Mouse (Mus musculus): ENCODE data around the gene Sh3bgrl3. TPM values are rescaled to one million over a fixed set of nuclear protein-coding genes. Genes with fewer than 3 reads are reported as not detected.
"Not testable (repeated sequence)": the region's sequence is repeated elsewhere in the genome, so short reads cannot be mapped to it uniquely, and the experiment has no call there.

Sh3bgrl3 gene
- polyA plus RNA-seq, 1 experiment, result 262 TPM

GRCm38 (mm10) chr4:134152112-134152511, 23.5 kb upstream of the Sh3bgrl3 start:
- peaks cover 7% of the 10 kb centered on the region for H3K36me3 ChIP-seq (ENCODE audit: control insufficient read depth, insufficient read depth)
- no peak overlapping the region for H3K4me3 ChIP-seq
- H3K27me3 ChIP-seq (ENCODE audit: control insufficient read depth, insufficient read depth, insufficient read length), result no peaks in the 10 kb centered on the region
- H3ac ChIP-seq (ENCODE audit: control insufficient read depth, insufficient read length), result no peak overlapping the region
- H3K79me2 ChIP-seq (ENCODE audit: control insufficient read depth, insufficient read depth), result no peaks in the 10 kb centered on the region
- H3K4me2 ChIP-seq (ENCODE audit: low read depth), result no peak overlapping the region
- TF ChIP-seq TCF3 (IDR thresholded peaks at IDR 0.05; ENCODE audit: insufficient read length, low read depth) (no peak), TCF12 (IDR thresholded peaks at IDR 0.05; ENCODE audit: insufficient read depth, poor library complexity, severe bottlenecking) (no peak), E2F4 (IDR thresholded peaks at IDR 0.05; ENCODE audit: insufficient read depth) (no peak), POLR2AphosphoS2 (IDR thresholded peaks at IDR 0.05; ENCODE audit: insufficient read length, low read depth) (no peak), MYOD1 (IDR thresholded peaks at IDR 0.05; ENCODE audit: control insufficient read depth in 1 of 3, insufficient read length in 2 of 3, low read depth in 2 of 3) (no peak), POLR2A (IDR thresholded peaks at IDR 0.05; ENCODE audit: insufficient read length, low read depth) (no peak), MAX (IDR thresholded peaks at IDR 0.05; ENCODE audit: low read depth) (no peak), SRF (IDR thresholded peaks at IDR 0.05; ENCODE audit: control insufficient read depth, insufficient read length, low read depth) (no peak), CEBPB (IDR thresholded peaks at IDR 0.05; ENCODE audit: insufficient read depth, poor library complexity, severe bottlenecking) (no peak), MYOG (IDR thresholded peaks at IDR 0.05; ENCODE audit: control insufficient read depth in 1 of 3, insufficient read depth in 1 of 3, insufficient read length in 2 of 3, low read depth in 2 of 3) (no peak), REST (IDR thresholded peaks at IDR 0.05; ENCODE audit: insufficient read depth, insufficient read length) (no peak), USF1 (IDR thresholded peaks at IDR 0.05; ENCODE audit: low read depth) (no peak)

GRCm38 (mm10) chr4:134149389-134149788, 20.8 kb upstream of the Sh3bgrl3 start:
- no peaks in the 10 kb centered on the region for H3K27me3 ChIP-seq (ENCODE audit: control insufficient read depth, insufficient read depth, insufficient read length)
- no peak overlapping the region for H3ac ChIP-seq (ENCODE audit: control insufficient read depth, insufficient read length)
- H3K4me2 ChIP-seq (ENCODE audit: low read depth), result no peak overlapping the region
- peaks cover 9% of the 10 kb centered on the region for H3K36me3 ChIP-seq (ENCODE audit: control insufficient read depth, insufficient read depth)
- no peaks in the 10 kb centered on the region for H3K79me2 ChIP-seq (ENCODE audit: control insufficient read depth, insufficient read depth)
- no peak overlapping the region for H3K4me3 ChIP-seq
- no peak for TF ChIP-seq E2F4 (IDR thresholded peaks at IDR 0.05; ENCODE audit: insufficient read depth)
- TF ChIP-seq TCF3 (IDR thresholded peaks at IDR 0.05; ENCODE audit: insufficient read length, low read depth), result no peak
- no peak for TF ChIP-seq MYOG (IDR thresholded peaks at IDR 0.05; ENCODE audit: control insufficient read depth in 1 of 3, insufficient read depth in 1 of 3, insufficient read length in 2 of 3, low read depth in 2 of 3)
- no peak for TF ChIP-seq POLR2A (IDR thresholded peaks at IDR 0.05; ENCODE audit: insufficient read length, low read depth)
- no peak for TF ChIP-seq TCF12 (IDR thresholded peaks at IDR 0.05; ENCODE audit: insufficient read depth, poor library complexity, severe bottlenecking)
- no peak for TF ChIP-seq CEBPB (IDR thresholded peaks at IDR 0.05; ENCODE audit: insufficient read depth, poor library complexity, severe bottlenecking)
- no peak for TF ChIP-seq MAX (IDR thresholded peaks at IDR 0.05; ENCODE audit: low read depth)
- TF ChIP-seq MYOD1 (IDR thresholded peaks at IDR 0.05; ENCODE audit: control insufficient read depth in 1 of 3, insufficient read length in 2 of 3, low read depth in 2 of 3), result no peak
- no peak for TF ChIP-seq REST (IDR thresholded peaks at IDR 0.05; ENCODE audit: insufficient read depth, insufficient read length)
- TF ChIP-seq USF1 (IDR thresholded peaks at IDR 0.05; ENCODE audit: low read depth), result no peak
- TF ChIP-seq POLR2AphosphoS2 (IDR thresholded peaks at IDR 0.05; ENCODE audit: insufficient read length, low read depth), result no peak
- no peak for TF ChIP-seq SRF (IDR thresholded peaks at IDR 0.05; ENCODE audit: control insufficient read depth, insufficient read length, low read depth)

- H3K27me3 ChIP-seq (ENCODE audit: control insufficient read depth, insufficient read depth, insufficient read length); H3K4me3 ChIP-seq; H3K4me2 ChIP-seq (ENCODE audit: low read depth); H3ac ChIP-seq (ENCODE audit: control insufficient read depth, insufficient read length); H3K79me2 ChIP-seq (ENCODE audit: control insufficient read depth, insufficient read depth); H3K36me3 ChIP-seq (ENCODE audit: control insufficient read depth, insufficient read depth): not testable (repeated sequence)
Measured at GRCm38 (mm10) chr4:134144297-134144696, 15.7 kb upstream of the Sh3bgrl3 start.

- H3K36me3 ChIP-seq (ENCODE audit: control insufficient read depth, insufficient read depth), result peaks cover 9% of the 10 kb centered on the region
- TF ChIP-seq MAX (IDR thresholded peaks at IDR 0.05; ENCODE audit: low read depth) (no peak), TCF12 (IDR thresholded peaks at IDR 0.05; ENCODE audit: insufficient read depth, poor library complexity, severe bottlenecking) (no peak), POLR2A (IDR thresholded peaks at IDR 0.05; ENCODE audit: insufficient read length, low read depth) (no peak), MYOG (IDR thresholded peaks at IDR 0.05; ENCODE audit: control insufficient read depth in 1 of 3, insufficient read depth in 1 of 3, insufficient read length in 2 of 3, low read depth in 2 of 3) (no peak), CEBPB (IDR thresholded peaks at IDR 0.05; ENCODE audit: insufficient read depth, poor library complexity, severe bottlenecking) (no peak), TCF3 (IDR thresholded peaks at IDR 0.05; ENCODE audit: insufficient read length, low read depth) (no peak), SRF (IDR thresholded peaks at IDR 0.05; ENCODE audit: control insufficient read depth, insufficient read length, low read depth) (no peak), POLR2AphosphoS2 (IDR thresholded peaks at IDR 0.05; ENCODE audit: insufficient read length, low read depth) (no peak), E2F4 (IDR thresholded peaks at IDR 0.05; ENCODE audit: insufficient read depth) (no peak), MYOD1 (IDR thresholded peaks at IDR 0.05; ENCODE audit: control insufficient read depth in 1 of 3, insufficient read length in 2 of 3, low read depth in 2 of 3) (no peak)
- no peak overlapping the region for H3ac ChIP-seq (ENCODE audit: control insufficient read depth, insufficient read length)
- H3K4me2 ChIP-seq (ENCODE audit: low read depth), result no peak overlapping the region
- no peak overlapping the region for H3K4me3 ChIP-seq
- no peaks in the 10 kb centered on the region for H3K27me3 ChIP-seq (ENCODE audit: control insufficient read depth, insufficient read depth, insufficient read length)
- no peaks in the 10 kb centered on the region for H3K79me2 ChIP-seq (ENCODE audit: control insufficient read depth, insufficient read depth)
Measured at GRCm38 (mm10) chr4:134138857-134139256, 10.3 kb upstream of the Sh3bgrl3 start.

- TF ChIP-seq TCF3 (IDR thresholded peaks at IDR 0.05; ENCODE audit: insufficient read length, low read depth) (no peak), MAX (IDR thresholded peaks at IDR 0.05; ENCODE audit: low read depth) (no peak), CEBPB (IDR thresholded peaks at IDR 0.05; ENCODE audit: insufficient read depth, poor library complexity, severe bottlenecking) (no peak), POLR2AphosphoS2 (IDR thresholded peaks at IDR 0.05; ENCODE audit: insufficient read length, low read depth) (no peak), E2F4 (IDR thresholded peaks at IDR 0.05; ENCODE audit: insufficient read depth) (no peak), REST (IDR thresholded peaks at IDR 0.05; ENCODE audit: insufficient read depth, insufficient read length) (no peak), USF1 (IDR thresholded peaks at IDR 0.05; ENCODE audit: low read depth) (no peak)
- Histone ChIP-seq H3K79me2 (ENCODE audit: control insufficient read depth, insufficient read depth) (no peaks in the 10 kb centered on the region), H3K4me3 (no peak overlapping the region), H3ac (ENCODE audit: control insufficient read depth, insufficient read length) (no peak overlapping the region), H3K27me3 (ENCODE audit: control insufficient read depth, insufficient read depth, insufficient read length) (no peaks in the 10 kb centered on the region), H3K4me2 (ENCODE audit: low read depth) (no peak overlapping the region), H3K36me3 (ENCODE audit: control insufficient read depth, insufficient read depth) (peaks cover 9% of the 10 kb centered on the region)
Measured at GRCm38 (mm10) chr4:134136280-134136926, 7.8 kb upstream of the Sh3bgrl3 start.

All from myocyte (in vitro differentiated cells).